Mouse (Mus musculus) limb, embryonic 12.5 days (tissue): ENCODE data around the gene Vopp1. TPM values are rescaled to one million over a fixed set of nuclear protein-coding genes. Genes with fewer than 3 reads are reported as not detected.

Source experiments
- ATAC-seq: fragments of 200-750 bp; cut with Nextera tagmentation; 2 replicates; pipeline ENCODE4 v1.8.0; 2017; ENCODE audit warnings: low read depth, moderate TSS enrichment; ENCODE audit not compliant: insufficient number of reproducible peaks, insufficient read depth, low FRiP score, low TSS enrichment
- H3K27ac ChIP-seq: fragments of 300-500 bp; sonication (generic); 2 replicates; pipeline ENCODE4 v1.5.1; 2016; ENCODE audit warnings: mild to moderate bottlenecking, moderate library complexity
- H3K27me3 ChIP-seq: fragments of 300-500 bp; sonication (generic); 2 replicates; pipeline ENCODE4 v1.6.1; 2016; ENCODE audit warnings: mild to moderate bottlenecking, moderate library complexity
- H3K36me3 ChIP-seq: fragments of 300-500 bp; sonication (generic); 2 replicates; pipeline ENCODE4 v1.6.1; 2016; ENCODE audit warnings: mild to moderate bottlenecking, moderate library complexity
- H3K4me1 ChIP-seq: fragments of 300-500 bp; sonication (generic); replicated peaks from 2 replicates; pipeline ENCODE4 v1.6.1; 2016
- H3K4me2 ChIP-seq: fragments of 300-500 bp; sonication (generic); 2 replicates; pipeline ENCODE4 v1.6.1; 2016; ENCODE audit warnings: mild to moderate bottlenecking, moderate library complexity
- H3K4me3 ChIP-seq: fragments of 300-500 bp; sonication (generic); replicated peaks from 2 replicates; pipeline ENCODE4 v1.5.1; 2016; ENCODE audit warnings: mild to moderate bottlenecking
- H3K9ac ChIP-seq: fragments of 300-500 bp; sonication (generic); replicated peaks from 2 replicates; pipeline ENCODE4 v1.6.1; 2016; ENCODE audit warnings: mild to moderate bottlenecking, moderate library complexity
- H3K9me3 ChIP-seq: fragments of 300-500 bp; sonication (generic); 2 replicates; pipeline ENCODE4 v1.6.1; 2016; ENCODE audit warnings: mild to moderate bottlenecking, moderate library complexity
- WGBS: fragments of 180-500 bp; shearing (Covaris S2); methylation state at CpG from one replicate; pipeline ENCODE4 v1.1.7; 2016; 5-methylcytosine and 5-hydroxymethylcytosine counted together
- polyA plus RNA-seq: library from polyadenylated mRNA; unstranded; fragments of >200 nt; fragmentation: Nextera tagmentation; extraction: Ambion mirVana; gene quantifications from 2 replicates; pipeline ENCODE4 v1.2.1, GENCODE M21; 2016

Gene Vopp1
- polyA plus RNA-seq, 1 experiment from 2014 or later, result 59.8 TPM

GRCm38 (mm10) chr6:57693116-57693515, 131.8 kb downstream of the Vopp1 start:
- no peak overlapping the region for H3K4me3 ChIP-seq
- 87% methylated on average over 3 of the region's 3 CpGs for WGBS
- no peak overlapping the region for H3K9ac ChIP-seq
- H3K9me3 ChIP-seq, result no peaks in the 10 kb centered on the region
- H3K27me3 ChIP-seq, result no peaks in the 10 kb centered on the region
- H3K4me1 ChIP-seq, result no peaks in the 10 kb centered on the region
- H3K36me3 ChIP-seq, result peaks cover 13% of the 10 kb centered on the region
- no peak overlapping the region for H3K27ac ChIP-seq
- ATAC-seq, result no peak
- H3K4me2 ChIP-seq, result no peak overlapping the region

GRCm38 (mm10) chr6:57691467-57692261, 133.3 kb downstream of the Vopp1 start, which contains the start of gene Pyurf:
TSS of gene Pyurf (minus strand) at chr6:57692078.
- no peaks in the 10 kb centered on the region for H3K27me3 ChIP-seq
- H3K9ac ChIP-seq, result peak within 1 kb of the TSS; percentile 77
- H3K4me1 ChIP-seq, result no peaks in the 10 kb centered on the region
- H3K36me3 ChIP-seq, result peaks cover 26% of the 10 kb centered on the region
- H3K4me2 ChIP-seq, result peak within 1 kb of the TSS; percentile 63
- peak; percentile 97 for ATAC-seq
- H3K27ac ChIP-seq, result peak within 1 kb of the TSS; percentile 95
- WGBS, result under 1% methylated on average over 52 of the region's 52 CpGs
- no peaks in the 10 kb centered on the region for H3K9me3 ChIP-seq
- H3K4me3 ChIP-seq, result peak within 1 kb of the TSS; percentile 73

DNA sequence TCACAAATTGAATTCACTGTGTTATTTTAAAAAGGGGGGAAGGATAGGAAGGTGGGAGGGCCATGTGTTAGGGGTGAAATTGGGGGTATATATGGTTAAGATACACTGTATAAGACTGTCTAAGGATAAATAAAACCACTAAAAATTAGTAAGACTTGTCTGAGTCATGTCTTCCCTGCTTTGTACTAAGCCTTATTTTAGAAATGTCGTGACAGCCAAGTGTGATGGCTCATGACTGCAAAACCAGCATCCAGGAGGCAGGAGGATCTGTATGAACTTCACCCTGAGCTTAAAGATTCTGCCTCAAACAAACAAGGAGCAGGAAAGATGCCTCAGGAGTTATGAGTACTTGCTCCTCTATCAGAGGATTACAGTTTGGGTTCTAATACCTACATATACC, 140.8 kb downstream of the Vopp1 start:
- Histone ChIP-seq H3K27me3 (no peaks in the 10 kb centered on the region), H3K4me2 (no peak overlapping the region), H3K4me1 (no peaks in the 10 kb centered on the region), H3K36me3 (peaks cover 41% of the 10 kb centered on the region), H3K9ac (no peak overlapping the region), H3K4me3 (no peak overlapping the region), H3K27ac (no peak overlapping the region), H3K9me3 (peaks cover 5% of the 10 kb centered on the region; the same call in 1 of the 2 replicates)
- WGBS, result 100% methylated on average over 1 of the region's 1 CpGs
- ATAC-seq, result no peak

Other genes starting within 250 kb of the Vopp1 start
- 2.6 and 3.0 TPM in 2 replicates for gene Herc6, start 244.2 kb downstream of the Vopp1 start, polyA plus RNA-seq
- 17.5 and 17.9 TPM in 2 replicates for gene Pyurf, start 133.1 kb downstream of the Vopp1 start, polyA plus RNA-seq
- gene Lancl2, start 122.6 kb downstream of the Vopp1 start, polyA plus RNA-seq, result 37.3 and 37.4 TPM in 2 replicates
- 0.13 TPM in 1 of 2 replicates, not detected in the other for gene Vmn1r21, start 25.2 kb upstream of the Vopp1 start, polyA plus RNA-seq
- gene Vmn1r22, start 82.9 kb upstream of the Vopp1 start, polyA plus RNA-seq, result not detected in 2 replicates
- not detected in 2 replicates for gene Vmn1r23, start 101.7 kb upstream of the Vopp1 start, polyA plus RNA-seq
- gene Vmn1r24, start 136.3 kb upstream of the Vopp1 start, polyA plus RNA-seq, result not detected in 2 replicates
- gene Vmn1r25, start 155.7 kb upstream of the Vopp1 start, polyA plus RNA-seq, result not detected in 2 replicates
- not detected in 2 replicates for gene Vmn1r26, start 190.0 kb upstream of the Vopp1 start, polyA plus RNA-seq